Mouse (Mus musculus): ENCODE measurements at regions not wholly inside any gene's neighbourhood (a gene's known extent, or its start where the extent isn't known, plus 50 kb on each side); places are given as distances from the start of the nearest gene placed in this dataset.

DNA sequence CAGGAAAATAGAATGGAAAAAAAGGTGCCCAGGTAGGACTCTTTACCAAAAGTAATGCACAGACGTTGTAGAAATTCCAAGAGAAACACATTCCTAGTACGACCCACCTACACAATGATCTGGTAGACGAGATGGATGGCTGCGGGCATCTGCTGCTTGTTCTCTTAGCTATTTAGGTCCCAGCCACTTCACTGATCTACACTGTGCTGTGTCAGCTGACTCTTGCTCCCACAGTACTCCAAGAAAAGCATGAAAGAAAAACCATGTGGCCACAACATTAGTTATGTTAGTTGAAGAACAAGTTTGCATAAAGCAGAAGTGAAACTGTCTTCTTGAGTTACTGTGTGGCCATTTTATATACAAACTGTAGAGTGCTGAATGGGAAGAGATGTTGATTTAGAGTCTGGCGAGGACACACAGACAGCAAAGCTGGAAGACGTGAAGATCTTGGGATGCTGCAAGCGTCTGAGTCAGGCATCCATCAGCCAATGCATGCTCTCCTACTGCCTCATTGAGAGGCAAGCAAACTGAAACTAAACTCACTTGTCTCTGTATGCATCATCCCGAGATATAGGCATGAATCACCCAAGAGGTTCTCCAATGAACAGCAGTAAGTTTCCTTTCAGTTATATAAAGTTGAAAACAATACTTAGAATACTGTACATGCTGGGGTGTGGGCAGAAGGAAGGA is 626.6 kb downstream of the Dok5 start:
- no peaks in the 10 kb centered on the region for H3K79me2 ChIP-seq (replicated peaks; ENCODE audit: control insufficient read depth, extremely low read depth, insufficient read depth, poor library complexity, severe bottlenecking)
- peaks cover 73% of the 10 kb centered on the region for H3K9me3 ChIP-seq (replicated peaks; ENCODE audit: low read length)
- no peaks in the 10 kb centered on the region for H3K36me3 ChIP-seq (replicated peaks in 1 of 2; ENCODE audit: control insufficient read depth in 1 of 2, insufficient read depth in 1 of 2, low read length in 1 of 2)
- in situ Hi-C loops (cut with MboI; ENCODE audit: low pct_ligation_motif_present, low pct_unique_long_range_greater_than_20kb, low sequenced_read_pairs): no loop called here
- no peaks in the 10 kb centered on the region for H3K4me1 ChIP-seq (ENCODE audit: control insufficient read depth in 1 of 2, insufficient read depth in 2 of 2)
- H3K4me2 ChIP-seq (ENCODE audit: insufficient read depth, low read depth, poor library complexity, severe bottlenecking): no peak overlapping the region
- H3K9ac ChIP-seq (ENCODE audit: insufficient read depth, low read depth): no peak overlapping the region
- H3K27me3 ChIP-seq (replicated peaks): no peaks in the 10 kb centered on the region
- TF ChIP-seq ZKSCAN1 (IDR thresholded peaks at IDR 0.05; ENCODE audit: borderline replicate concordance, low read depth, low read length): no peak
- TF ChIP-seq RCOR1 (conservative IDR thresholded peaks at IDR 0.05; ENCODE audit: low read depth, low read length): no peak
- no peak for TF ChIP-seq MAX (IDR thresholded peaks at IDR 0.05; ENCODE audit: low read length)
- TF ChIP-seq HCFC1 (IDR thresholded peaks at IDR 0.05; ENCODE audit: low read depth, low read length): no peak
- TF ChIP-seq POLR2AphosphoS2 (IDR thresholded peaks at IDR 0.05; ENCODE audit: low read depth, low read length): no peak
- no peak for TF ChIP-seq MAZ (IDR thresholded peaks at IDR 0.05; ENCODE audit: low read depth, low read length)
- no peak for TF ChIP-seq MEF2A (IDR thresholded peaks at IDR 0.05; ENCODE audit: borderline replicate concordance, low read depth, low read length)
- TF ChIP-seq CTCF (conservative IDR thresholded peaks at IDR 0.05 in 1 of 2, IDR thresholded peaks at IDR 0.05 in 1 of 2; ENCODE audit: low read depth in 2 of 2, low read length in 2 of 2): no peak
- no peak for TF ChIP-seq PAX5 (IDR thresholded peaks at IDR 0.05; ENCODE audit: low read length)
- no peak for TF ChIP-seq E2F4 (IDR thresholded peaks at IDR 0.05; ENCODE audit: insufficient replicate concordance, low read depth, low read length)
- no peak for TF ChIP-seq USF1 (IDR thresholded peaks at IDR 0.05; ENCODE audit: low read depth, low read length)
- TF ChIP-seq CHD1 (IDR thresholded peaks at IDR 0.05; ENCODE audit: low read depth, low read length): no peak
- no peak for TF ChIP-seq EP300 (IDR thresholded peaks at IDR 0.05; ENCODE audit: low read length)
- TF ChIP-seq BHLHE40 (IDR thresholded peaks at IDR 0.05; ENCODE audit: low read depth, low read length): no peak
- dilution Hi-C loops (cut with MboI; ENCODE audit: extremely low pct_ligation_motif_present, extremely low pct_unique_long_range_greater_than_20kb, low sequenced_read_pairs): no loop called here
- DNase-seq (ENCODE audit: extremely low read depth): no peak
- no peak overlapping the region for H3K4me3 ChIP-seq (replicated peaks in 1 of 3; ENCODE audit: low read depth in 2 of 3, low read length in 2 of 3, poor library complexity in 1 of 3)
- no peak overlapping the region for H3K27ac ChIP-seq (ENCODE audit: insufficient read depth, low read depth)

DNA sequence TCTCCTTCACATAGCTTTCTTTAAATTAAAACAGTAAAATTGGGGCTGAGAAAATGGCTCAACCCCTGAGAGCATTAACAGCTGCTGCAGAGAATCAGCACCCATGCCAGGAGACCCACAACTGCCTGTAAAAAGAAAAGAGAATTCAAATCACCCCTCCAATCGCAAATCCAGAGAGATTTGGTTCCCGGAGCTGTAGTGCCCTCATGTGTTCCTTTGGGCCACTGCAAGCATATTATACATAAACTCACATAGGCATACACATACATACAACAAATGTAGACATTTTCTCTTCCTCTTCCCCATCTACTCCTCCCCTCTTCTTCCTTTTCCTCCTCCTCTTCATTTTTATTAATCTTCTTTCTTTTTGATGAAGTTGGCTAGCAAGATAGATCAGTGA is 616.5 kb downstream of the Dok5 start:
- no peaks in the 10 kb centered on the region for H3K4me1 ChIP-seq (ENCODE audit: control insufficient read depth in 1 of 2, insufficient read depth in 2 of 2)

More for the DNA sequence above, 616.5 kb downstream of the Dok5 start:
- Histone ChIP-seq H3K4me2 (ENCODE audit: insufficient read depth, low read depth, poor library complexity, severe bottlenecking) (no peak overlapping the region), H3K27me3 (replicated peaks) (no peaks in the 10 kb centered on the region), H3K9ac (ENCODE audit: insufficient read depth, low read depth) (no peak overlapping the region), H3K36me3 (replicated peaks in 1 of 2; ENCODE audit: control insufficient read depth in 1 of 2, insufficient read depth in 1 of 2, low read length in 1 of 2) (no peaks in the 10 kb centered on the region), H3K79me2 (replicated peaks; ENCODE audit: control insufficient read depth, extremely low read depth, insufficient read depth, poor library complexity, severe bottlenecking) (no peaks in the 10 kb centered on the region), H3K4me3 (replicated peaks in 1 of 3; ENCODE audit: low read depth in 2 of 3, low read length in 2 of 3, poor library complexity in 1 of 3) (no peak overlapping the region), H3K9me3 (replicated peaks; ENCODE audit: low read length) (peaks cover 43% of the 10 kb centered on the region), H3K27ac (ENCODE audit: insufficient read depth, low read depth) (no peak overlapping the region)
- in situ Hi-C loops (cut with MboI; ENCODE audit: low pct_ligation_motif_present, low pct_unique_long_range_greater_than_20kb, low sequenced_read_pairs) (no loop called here), dilution Hi-C loops (cut with MboI; ENCODE audit: extremely low pct_ligation_motif_present, extremely low pct_unique_long_range_greater_than_20kb, low sequenced_read_pairs) (no loop called here)
- no peak for TF ChIP-seq HCFC1 (IDR thresholded peaks at IDR 0.05; ENCODE audit: low read depth, low read length)
- no peak for TF ChIP-seq ZKSCAN1 (IDR thresholded peaks at IDR 0.05; ENCODE audit: borderline replicate concordance, low read depth, low read length)
- TF ChIP-seq TBP (conservative IDR thresholded peaks at IDR 0.05; ENCODE audit: low read depth, low read length): no peak
- TF ChIP-seq POLR2A (IDR thresholded peaks at IDR 0.05; ENCODE audit: low read depth, low read length): no peak
- TF ChIP-seq MXI1 (IDR thresholded peaks at IDR 0.05; ENCODE audit: low read depth, low read length): no peak
- TF ChIP-seq UBTF (IDR thresholded peaks at IDR 0.05; ENCODE audit: low read depth, low read length): no peak
- no peak for TF ChIP-seq SIN3A (IDR thresholded peaks at IDR 0.05; ENCODE audit: low read length)
- TF ChIP-seq KAT2A (IDR thresholded peaks at IDR 0.05; ENCODE audit: insufficient replicate concordance, low read length): no peak
- no peak for TF ChIP-seq IRF4 (IDR thresholded peaks at IDR 0.05; ENCODE audit: low read depth, low read length)
- TF ChIP-seq POLR2AphosphoS2 (IDR thresholded peaks at IDR 0.05; ENCODE audit: low read depth, low read length): no peak
- TF ChIP-seq MAX (IDR thresholded peaks at IDR 0.05; ENCODE audit: low read length): no peak
- TF ChIP-seq SMC3 (IDR thresholded peaks at IDR 0.05; ENCODE audit: low read depth, low read length): no peak
- no peak for TF ChIP-seq ZMIZ1 (IDR thresholded peaks at IDR 0.05; ENCODE audit: low read depth, low read length)
- TF ChIP-seq NELFE (IDR thresholded peaks at IDR 0.05; ENCODE audit: low read depth, low read length): no peak
- no peak for TF ChIP-seq MYC (IDR thresholded peaks at IDR 0.05; ENCODE audit: low read depth, low read length)
- TF ChIP-seq NRF1 (IDR thresholded peaks at IDR 0.05; ENCODE audit: low read depth, low read length): no peak
- no peak for TF ChIP-seq MEF2A (IDR thresholded peaks at IDR 0.05; ENCODE audit: borderline replicate concordance, low read depth, low read length)
- no peak for TF ChIP-seq ETS1 (conservative IDR thresholded peaks at IDR 0.05; ENCODE audit: low read depth, low read length)
- TF ChIP-seq MAFK (IDR thresholded peaks at IDR 0.05; ENCODE audit: insufficient replicate concordance, low read length): no peak
- no peak for TF ChIP-seq JUND (conservative IDR thresholded peaks at IDR 0.05; ENCODE audit: low read depth, low read length)
- DNase-seq (ENCODE audit: extremely low read depth): no peak

Measured in CH12.LX (cell line).